Mouse (Mus musculus): ENCODE measurements at regions not wholly inside any gene's neighbourhood (a gene's known extent, or its start where the extent isn't known, plus 50 kb on each side); places are given as distances from the start of the nearest gene placed in this dataset.

- Histone ChIP-seq H3K4me3 (ENCODE audit: low read depth, low read length) (no peak overlapping the region), H3K9ac (ENCODE audit: low read length) (no peak overlapping the region), H3K36me3 (ENCODE audit: control insufficient read depth, insufficient read depth, low read length) (no peaks in the 10 kb centered on the region), H3K27me3 (ENCODE audit: control insufficient read depth, insufficient read depth, low read length) (no peaks in the 10 kb centered on the region), H3K4me1 (ENCODE audit: control insufficient read depth, insufficient read depth, low read length) (0 out of 2 replicates have a peak, but pooled peaks cover 1% of the 10 kb centered on the region), H3K27ac (replicated peaks; ENCODE audit: low read depth, low read length) (no peak overlapping the region), H3K4me2 (ENCODE audit: low read depth, severe bottlenecking) (no peak overlapping the region), H3K9me3 (ENCODE audit: control insufficient read depth, low read length) (no peaks in the 10 kb centered on the region)
- no peak for ATAC-seq (ENCODE audit: insufficient number of reproducible peaks, low FRiP score, low TSS enrichment, low read depth)
- no peak for DNase-seq (ENCODE audit: low spot score)
- 81% methylated on average over 11 of the region's 11 CpGs for WGBS
These were observed 227.7 kb downstream of the Adgrl2 start for GRCm38 (mm10) chr3:148762541-148763225.

- Histone ChIP-seq H3K36me3 (ENCODE audit: control insufficient read depth, insufficient read depth, low read length) (no peaks in the 10 kb centered on the region), H3K27me3 (ENCODE audit: control insufficient read depth, insufficient read depth, low read length) (no peaks in the 10 kb centered on the region), H3K9me3 (ENCODE audit: control insufficient read depth, low read length) (no peaks in the 10 kb centered on the region), H3K4me2 (ENCODE audit: low read depth, severe bottlenecking) (no peak overlapping the region), H3K4me1 (ENCODE audit: control insufficient read depth, insufficient read depth, low read length) (0 out of 2 replicates have a peak, but pooled peaks cover 2% of the 10 kb centered on the region), H3K27ac (replicated peaks; ENCODE audit: low read depth, low read length) (no peak overlapping the region), H3K4me3 (ENCODE audit: low read depth, low read length) (no peak overlapping the region), H3K9ac (ENCODE audit: low read length) (no peak overlapping the region)
- no peak for ATAC-seq (ENCODE audit: insufficient number of reproducible peaks, low FRiP score, low TSS enrichment, low read depth)
- DNase-seq (ENCODE audit: low spot score), result no peak
These were observed 228.8 kb downstream of the Adgrl2 start for GRCm38 (mm10) chr3:148761586-148761985.

- 91% methylated on average over 4 of the region's 4 CpGs for WGBS
- no peaks in the 10 kb centered on the region for H3K27me3 ChIP-seq (ENCODE audit: control insufficient read depth, insufficient read depth, low read length)
- H3K9ac ChIP-seq (ENCODE audit: low read length), result no peak overlapping the region
- H3K4me2 ChIP-seq (ENCODE audit: low read depth, severe bottlenecking), result no peak overlapping the region
- DNase-seq (ENCODE audit: low spot score), result no peak
- H3K36me3 ChIP-seq (ENCODE audit: control insufficient read depth, insufficient read depth, low read length), result no peaks in the 10 kb centered on the region
- ATAC-seq (ENCODE audit: insufficient number of reproducible peaks, low FRiP score, low TSS enrichment, low read depth), result no peak
- no peak overlapping the region for H3K4me3 ChIP-seq (ENCODE audit: low read depth, low read length)
- no peak overlapping the region for H3K27ac ChIP-seq (replicated peaks; ENCODE audit: low read depth, low read length)
- H3K4me1 ChIP-seq (ENCODE audit: control insufficient read depth, insufficient read depth, low read length), result 0 out of 2 replicates have a peak, but pooled peaks cover 2% of the 10 kb centered on the region
- H3K9me3 ChIP-seq (ENCODE audit: control insufficient read depth, low read length), result no peaks in the 10 kb centered on the region
These were observed 230.9 kb downstream of the Adgrl2 start for GRCm38 (mm10) chr3:148759500-148759899.

- WGBS, result 93% methylated on average over 3 of the region's 3 CpGs
- DNase-seq (ENCODE audit: low spot score), result no peak
- Histone ChIP-seq H3K27me3 (ENCODE audit: control insufficient read depth, insufficient read depth, low read length) (no peaks in the 10 kb centered on the region), H3K4me3 (ENCODE audit: low read depth, low read length) (no peak overlapping the region), H3K27ac (replicated peaks; ENCODE audit: low read depth, low read length) (no peak overlapping the region), H3K4me2 (ENCODE audit: low read depth, severe bottlenecking) (no peak overlapping the region), H3K36me3 (ENCODE audit: control insufficient read depth, insufficient read depth, low read length) (no peaks in the 10 kb centered on the region), H3K9ac (ENCODE audit: low read length) (no peak overlapping the region), H3K9me3 (ENCODE audit: control insufficient read depth, low read length) (no peaks in the 10 kb centered on the region), H3K4me1 (ENCODE audit: control insufficient read depth, insufficient read depth, low read length) (no peaks in the 10 kb centered on the region)
- no peak for ATAC-seq (ENCODE audit: insufficient number of reproducible peaks, low FRiP score, low TSS enrichment, low read depth)
These were observed 244.1 kb downstream of the Adgrl2 start for GRCm38 (mm10) chr3:148746234-148746633.

GRCm38 (mm10) chr3:148744651-148745050 is 245.7 kb downstream of the Adgrl2 start:
- Histone ChIP-seq H3K4me1 (ENCODE audit: control insufficient read depth, insufficient read depth, low read length) (no peaks in the 10 kb centered on the region), H3K4me2 (ENCODE audit: low read depth, severe bottlenecking) (no peak overlapping the region), H3K9ac (ENCODE audit: low read length) (no peak overlapping the region), H3K4me3 (ENCODE audit: low read depth, low read length) (no peak overlapping the region), H3K36me3 (ENCODE audit: control insufficient read depth, insufficient read depth, low read length) (no peaks in the 10 kb centered on the region), H3K27me3 (ENCODE audit: control insufficient read depth, insufficient read depth, low read length) (no peaks in the 10 kb centered on the region), H3K9me3 (ENCODE audit: control insufficient read depth, low read length) (no peaks in the 10 kb centered on the region), H3K27ac (replicated peaks; ENCODE audit: low read depth, low read length) (no peak overlapping the region)
- ATAC-seq (ENCODE audit: insufficient number of reproducible peaks, low FRiP score, low TSS enrichment, low read depth), result no peak
- no peak for DNase-seq (ENCODE audit: low spot score)
- WGBS, result 88% methylated on average over 2 of the region's 2 CpGs

- Histone ChIP-seq H3K4me1 (ENCODE audit: control insufficient read depth, insufficient read depth, low read length) (peaks cover 4% of the 10 kb centered on the region; the same call in 1 of the 2 replicates), H3K27ac (replicated peaks; ENCODE audit: low read depth, low read length) (no peak overlapping the region), H3K27me3 (ENCODE audit: control insufficient read depth, insufficient read depth, low read length) (no peaks in the 10 kb centered on the region), H3K9ac (ENCODE audit: low read length) (no peak overlapping the region), H3K4me2 (ENCODE audit: low read depth, severe bottlenecking) (no peak overlapping the region), H3K36me3 (ENCODE audit: control insufficient read depth, insufficient read depth, low read length) (no peaks in the 10 kb centered on the region), H3K9me3 (ENCODE audit: control insufficient read depth, low read length) (no peaks in the 10 kb centered on the region), H3K4me3 (ENCODE audit: low read depth, low read length) (no peak overlapping the region)
- ATAC-seq (ENCODE audit: insufficient number of reproducible peaks, low FRiP score, low TSS enrichment, low read depth) (no peak), DNase-seq (ENCODE audit: low spot score) (no peak)
- 72% methylated on average over 13 of the region's 13 CpGs for WGBS
These were observed 256.1 kb downstream of the Adgrl2 start for GRCm38 (mm10) chr3:148734194-148734749.

- ATAC-seq (ENCODE audit: insufficient number of reproducible peaks, low FRiP score, low TSS enrichment, low read depth) (no peak), DNase-seq (ENCODE audit: low spot score) (no peak)
- 73% methylated on average over 13 of the region's 13 CpGs for WGBS
- H3K27ac ChIP-seq (replicated peaks; ENCODE audit: low read depth, low read length), result no peak overlapping the region
- H3K36me3 ChIP-seq (ENCODE audit: control insufficient read depth, insufficient read depth, low read length), result no peaks in the 10 kb centered on the region
- no peak overlapping the region for H3K4me3 ChIP-seq (ENCODE audit: low read depth, low read length)
- peaks cover 8% of the 10 kb centered on the region; the same call in 1 of the 2 replicates for H3K4me1 ChIP-seq (ENCODE audit: control insufficient read depth, insufficient read depth, low read length)
- H3K4me2 ChIP-seq (ENCODE audit: low read depth, severe bottlenecking), result no peak overlapping the region
- no peaks in the 10 kb centered on the region for H3K27me3 ChIP-seq (ENCODE audit: control insufficient read depth, insufficient read depth, low read length)
- no peaks in the 10 kb centered on the region for H3K9me3 ChIP-seq (ENCODE audit: control insufficient read depth, low read length)
- no peak overlapping the region for H3K9ac ChIP-seq (ENCODE audit: low read length)
These were observed 257.0 kb downstream of the Adgrl2 start for GRCm38 (mm10) chr3:148733227-148733854.

- no peak overlapping the region for H3K4me3 ChIP-seq (ENCODE audit: low read depth, low read length)
- no peak overlapping the region for H3K9ac ChIP-seq (ENCODE audit: low read length)
- no peak overlapping the region for H3K27ac ChIP-seq (replicated peaks; ENCODE audit: low read depth, low read length)
- peaks cover 13% of the 10 kb centered on the region; the same call in 1 of the 2 replicates for H3K4me1 ChIP-seq (ENCODE audit: control insufficient read depth, insufficient read depth, low read length)
- DNase-seq (ENCODE audit: low spot score) (no peak), ATAC-seq (ENCODE audit: insufficient number of reproducible peaks, low FRiP score, low TSS enrichment, low read depth) (no peak)
- no peaks in the 10 kb centered on the region for H3K36me3 ChIP-seq (ENCODE audit: control insufficient read depth, insufficient read depth, low read length)
- H3K9me3 ChIP-seq (ENCODE audit: control insufficient read depth, low read length), result no peaks in the 10 kb centered on the region
- no peaks in the 10 kb centered on the region for H3K27me3 ChIP-seq (ENCODE audit: control insufficient read depth, insufficient read depth, low read length)
- WGBS, result 100% methylated on average over 3 of the region's 3 CpGs
- H3K4me2 ChIP-seq (ENCODE audit: low read depth, severe bottlenecking), result no peak overlapping the region
These were observed 258.9 kb downstream of the Adgrl2 start for GRCm38 (mm10) chr3:148731436-148731835.
